Mouse (Mus musculus) layer of hippocampus, postnatal 10 days (tissue): ENCODE results near the gene Plxnb1. TPM values are rescaled to one million over a fixed set of nuclear protein-coding genes. Genes with fewer than 3 reads are reported as not detected.
A peak's percentile ranks its signal among the peaks of the same experiment; 100 is the strongest.

Experiments
- DNase-seq, 2 experiments: peaks; one replicate each; pipeline ENCODE4 v3.0.0; 2021; ENCODE audit warnings: low spot score in 2 of 2
- long read RNA-seq: library from polyadenylated mRNA; stranded (forward); transcript quantifications from one replicate; pipeline ENCODE4 v2.0.0, GENCODE M21; 2023
- total RNA-seq, 2 experiments: library from RNA; stranded (reverse); gene quantifications; 2 replicates each; pipeline ENCODE4 v1.2.3; 2021

Plxnb1 gene
- 10 to 100 TPM; 87.8 to 89.8 TPM for total RNA-seq
- long read RNA-seq, full-length matches to known transcripts = 1 of 21 reads
- long read RNA-seq, partial matches to known transcripts = 8 of 21 reads
- long read RNA-seq, other reads (novel, unspliced or antisense) = 12 of 21 reads

DNA sequence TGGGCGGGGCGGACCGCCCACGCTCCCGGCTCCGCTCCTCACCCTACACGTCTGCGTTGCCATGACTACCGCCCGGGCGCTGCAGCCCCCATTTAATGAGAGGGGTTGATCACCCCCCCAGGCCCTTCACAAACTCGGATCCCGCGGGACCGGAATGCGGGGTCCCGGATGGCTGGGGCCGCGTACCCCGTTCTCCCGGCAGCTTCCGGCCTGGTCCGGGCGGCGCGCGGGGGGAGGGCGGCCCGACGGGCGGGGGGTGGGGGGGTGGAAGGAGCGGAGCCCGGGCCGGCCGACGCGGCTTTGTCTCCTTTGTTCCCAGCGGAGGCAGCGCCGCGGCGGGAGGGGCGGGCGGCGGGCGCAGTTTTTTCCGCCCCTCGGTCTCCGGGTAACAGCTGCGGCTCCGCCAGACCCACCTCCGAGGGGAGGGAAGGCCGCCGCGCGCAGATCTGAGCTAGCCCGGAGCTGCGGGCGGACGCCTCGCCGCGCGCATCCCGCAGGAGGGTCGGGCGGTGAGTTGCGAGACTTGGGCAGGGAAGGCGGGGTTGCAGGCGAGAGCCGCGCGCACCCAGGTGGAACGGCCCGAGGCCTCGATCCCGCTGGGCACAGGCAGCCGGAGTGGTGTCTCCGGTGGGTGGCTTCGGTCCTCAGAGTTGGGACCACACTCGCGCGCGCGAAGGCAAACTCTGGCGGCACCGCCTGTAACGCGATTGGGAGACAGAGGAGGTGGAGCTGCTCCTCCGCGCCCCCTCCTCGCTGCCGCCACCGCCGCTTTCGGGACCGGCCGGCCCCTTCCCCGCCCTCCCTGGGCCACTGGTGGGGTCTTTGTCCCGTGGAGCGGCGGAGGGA, at the start of gene Plxnb1:
TSS of gene Plxnb1 (plus strand) at position 253 of the 846 bp plus-strand sequence.
- peak; percentile 80 to 86 for DNase-seq

DNA sequence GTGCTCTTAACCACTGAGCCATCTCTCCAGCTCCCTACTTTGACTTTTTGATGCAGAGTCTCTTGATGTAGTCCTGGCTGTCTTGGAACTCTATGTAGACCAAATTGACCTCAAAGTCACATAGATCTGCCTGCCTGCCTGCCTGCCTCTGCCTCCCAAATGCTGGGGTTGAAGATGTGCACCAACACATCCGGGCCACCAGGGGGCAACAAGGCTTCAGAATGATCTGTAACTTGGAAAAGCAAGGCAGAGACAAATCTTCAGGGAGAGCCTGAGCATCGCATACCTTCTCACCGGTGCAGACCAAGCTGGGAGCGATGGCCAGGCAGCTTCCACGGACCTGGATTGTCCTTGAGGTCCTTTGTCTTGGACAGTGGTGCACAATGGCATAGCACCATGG, 48.9 kb upstream of the Plxnb1 start:
- DNase-seq = peak in 1 of 2 experiments; percentile 57

DNA sequence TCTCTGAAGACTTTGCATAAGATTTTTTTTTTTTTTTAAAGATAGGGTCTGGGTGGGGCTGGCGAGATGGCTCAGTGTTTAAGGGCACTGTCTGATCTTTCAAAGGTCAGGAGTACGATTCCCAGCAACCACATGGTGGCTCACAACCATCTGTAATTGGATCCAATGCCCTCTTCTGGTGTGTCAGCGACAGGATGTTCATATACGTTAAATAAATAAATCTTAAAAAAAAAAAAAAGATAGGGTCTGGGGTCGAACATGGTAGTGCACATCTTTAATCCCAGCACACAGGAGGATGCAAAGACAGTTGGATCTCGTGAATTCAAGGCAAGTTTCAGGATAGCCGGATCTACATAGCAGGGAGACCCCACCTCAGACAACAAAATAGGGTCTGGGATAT, 45.9 kb upstream of the Plxnb1 start:
- no peak for DNase-seq

GRCm38 (mm10) chr9:109049996-109050673, 45.1 kb upstream of the Plxnb1 start:
- no peak for DNase-seq

DNA sequence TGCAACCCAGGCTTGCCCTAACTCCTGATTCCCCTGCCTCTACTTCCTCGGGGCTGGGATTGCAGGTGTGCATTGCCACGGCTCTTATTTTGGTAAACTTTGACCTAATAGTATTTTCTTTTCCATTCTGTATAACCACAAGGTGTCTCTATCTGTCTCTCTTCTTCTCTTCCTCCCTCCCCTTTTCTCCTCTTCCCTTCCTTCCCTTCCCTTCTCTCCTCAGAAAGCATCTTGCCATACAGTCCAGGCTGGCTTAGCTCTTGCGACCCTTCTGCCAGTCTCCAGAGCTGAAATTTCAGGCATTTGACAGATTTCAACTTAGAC, 44.6 kb upstream of the Plxnb1 start:
- no peak for DNase-seq

GRCm38 (mm10) chr9:109051011-109051501, 44.1 kb upstream of the Plxnb1 start:
- no peak for DNase-seq

GRCm38 (mm10) chr9:109051651-109052489, 43.3 kb upstream of the Plxnb1 start:
- DNase-seq = no peak

DNA sequence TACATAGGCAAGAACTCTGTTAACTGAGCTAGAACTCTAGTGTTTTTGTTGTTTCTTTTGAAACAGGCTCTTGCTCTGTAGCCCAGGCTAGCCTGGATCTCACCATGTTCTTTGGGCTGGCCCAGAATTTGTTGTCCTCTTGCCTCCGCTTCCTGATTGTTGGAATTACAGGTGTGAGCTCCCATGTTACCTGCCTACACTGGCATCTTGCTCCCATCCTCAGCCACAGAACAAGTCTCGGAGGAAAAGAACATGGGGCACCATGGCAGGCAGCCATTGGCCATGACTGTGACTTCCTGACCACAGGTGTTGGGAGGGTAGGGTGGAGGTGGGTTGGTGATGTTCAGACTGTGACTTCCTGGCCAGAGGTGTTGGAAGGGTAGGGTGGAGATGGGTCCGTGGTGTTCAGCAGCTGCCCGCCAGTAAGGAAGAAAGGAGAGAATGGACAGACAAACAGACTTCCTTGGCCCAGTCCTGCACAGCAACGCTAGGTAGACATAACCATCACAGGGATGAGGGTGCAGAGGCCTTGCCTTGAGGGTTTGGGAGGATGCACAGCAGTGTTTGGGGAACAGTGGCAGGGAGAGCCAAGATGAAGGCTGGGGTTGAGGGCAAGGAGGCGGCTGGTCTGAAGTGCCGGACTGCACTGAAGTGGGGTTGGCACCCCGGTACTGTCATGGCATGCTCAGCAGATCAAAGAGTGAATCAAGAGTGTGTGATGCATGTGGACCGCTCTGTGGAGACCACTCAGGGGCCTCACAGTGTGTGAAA, 42.5 kb upstream of the Plxnb1 start:
- DNase-seq = no peak

DNA sequence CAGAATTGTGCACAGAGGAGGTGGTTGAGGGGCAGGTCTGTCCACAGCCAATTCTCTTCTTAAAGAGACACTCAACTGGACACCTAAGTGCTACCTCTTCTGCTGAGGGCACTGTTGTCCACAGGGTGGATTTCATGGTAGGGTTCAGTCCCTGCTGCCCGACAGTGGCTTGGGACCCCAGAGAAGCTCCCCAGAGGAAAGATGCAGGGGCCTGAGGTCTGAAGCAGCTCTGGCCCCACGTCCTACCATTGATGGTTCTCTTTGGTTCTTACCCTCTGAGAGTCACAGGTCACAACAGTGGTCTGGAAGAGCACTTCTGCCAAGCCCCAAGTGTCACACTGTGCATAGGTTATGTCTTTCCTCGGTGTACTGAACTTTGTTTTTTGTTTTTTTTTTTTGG, 41.8 kb upstream of the Plxnb1 start:
- no peak for DNase-seq

DNA sequence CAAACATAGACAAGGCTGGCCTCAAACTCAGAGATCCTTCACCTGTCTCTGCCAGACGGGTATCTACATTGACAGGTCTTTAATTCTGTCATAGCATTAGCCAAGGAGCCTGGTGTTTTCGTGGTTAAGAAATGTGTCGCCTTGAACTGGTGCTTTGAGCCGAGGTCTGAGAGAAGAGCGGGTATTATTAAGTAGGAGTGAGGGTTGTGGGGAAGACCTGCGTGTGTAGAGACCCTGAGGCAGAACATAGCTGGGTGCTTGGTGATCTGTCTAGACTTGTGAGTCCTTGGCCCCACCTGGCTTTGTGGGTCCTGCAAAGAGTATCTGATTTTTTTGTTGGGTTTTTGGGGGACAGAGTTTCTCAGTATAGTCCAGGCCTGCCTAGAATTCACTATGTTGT, 41.3 kb upstream of the Plxnb1 start:
- no peak for DNase-seq

- peak; percentile 48 to 64 for DNase-seq
These were observed 40.5 kb upstream of the Plxnb1 start for GRCm38 (mm10) chr9:109054712-109055111.

GRCm38 (mm10) chr9:109055271-109056030, 39.7 kb upstream of the Plxnb1 start:
- DNase-seq = no peak

GRCm38 (mm10) chr9:109056081-109056690, 39.0 kb upstream of the Plxnb1 start:
- no peak for DNase-seq

GRCm38 (mm10) chr9:109056916-109057315, 38.3 kb upstream of the Plxnb1 start:
- no peak for DNase-seq

DNA sequence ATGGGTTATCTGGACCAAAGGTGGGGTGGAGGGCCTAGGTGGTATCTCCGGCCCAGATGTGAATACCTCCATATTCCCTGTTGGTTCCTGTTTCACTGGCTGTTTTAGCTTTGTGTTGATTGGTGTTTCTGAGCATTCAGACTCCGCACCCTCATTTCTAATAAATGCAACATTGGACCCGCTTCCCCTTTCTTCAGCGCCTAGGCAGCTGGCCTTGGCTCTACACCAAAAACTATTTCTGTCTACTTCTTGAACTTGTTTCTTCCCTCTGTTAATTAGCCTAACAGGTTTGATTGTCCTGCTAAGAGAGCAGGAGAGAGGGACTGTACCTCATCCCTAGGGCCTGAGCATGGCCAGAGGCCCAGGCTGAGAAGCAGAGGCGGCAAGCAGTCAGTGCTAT, 37.6 kb upstream of the Plxnb1 start:
- DNase-seq = no peak

DNA sequence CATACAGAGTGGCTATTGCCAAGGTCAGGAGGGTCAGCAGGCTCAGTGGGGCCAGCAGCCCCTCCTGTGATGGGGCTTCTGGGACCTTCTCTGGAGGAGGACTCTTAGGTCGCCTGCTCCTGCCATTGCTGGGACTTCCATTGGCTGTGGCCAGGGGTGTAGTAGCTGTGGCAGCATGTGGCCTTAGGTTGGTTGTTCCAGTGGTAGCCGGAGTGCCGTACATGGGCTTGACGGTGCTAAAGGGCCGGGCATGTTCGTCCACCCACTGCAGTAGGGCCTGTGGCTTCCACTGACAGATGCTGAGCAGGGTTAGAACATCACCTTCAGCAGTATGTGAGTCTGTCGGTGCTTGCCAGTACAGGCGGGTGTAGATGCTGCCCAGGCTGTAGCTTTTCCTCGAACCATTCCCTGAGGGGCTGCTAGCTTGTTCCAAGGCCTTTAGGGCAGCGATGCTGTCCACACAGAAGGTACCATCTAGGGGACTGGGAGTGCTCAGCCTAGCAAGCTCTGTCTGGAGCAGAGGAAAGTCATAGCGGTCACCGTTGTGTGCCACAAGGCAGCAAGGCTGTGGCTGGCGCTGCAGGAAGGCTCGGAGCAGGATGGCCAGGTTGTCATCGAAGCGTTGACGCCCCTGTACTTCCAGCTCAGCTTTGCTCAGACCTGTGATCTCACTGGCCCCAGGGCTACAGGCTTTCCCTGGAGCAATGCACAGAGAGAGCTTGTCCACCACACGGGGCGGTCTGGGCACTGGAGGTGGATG, 37.0 kb upstream of the Plxnb1 start:
- no peak for DNase-seq

DNA sequence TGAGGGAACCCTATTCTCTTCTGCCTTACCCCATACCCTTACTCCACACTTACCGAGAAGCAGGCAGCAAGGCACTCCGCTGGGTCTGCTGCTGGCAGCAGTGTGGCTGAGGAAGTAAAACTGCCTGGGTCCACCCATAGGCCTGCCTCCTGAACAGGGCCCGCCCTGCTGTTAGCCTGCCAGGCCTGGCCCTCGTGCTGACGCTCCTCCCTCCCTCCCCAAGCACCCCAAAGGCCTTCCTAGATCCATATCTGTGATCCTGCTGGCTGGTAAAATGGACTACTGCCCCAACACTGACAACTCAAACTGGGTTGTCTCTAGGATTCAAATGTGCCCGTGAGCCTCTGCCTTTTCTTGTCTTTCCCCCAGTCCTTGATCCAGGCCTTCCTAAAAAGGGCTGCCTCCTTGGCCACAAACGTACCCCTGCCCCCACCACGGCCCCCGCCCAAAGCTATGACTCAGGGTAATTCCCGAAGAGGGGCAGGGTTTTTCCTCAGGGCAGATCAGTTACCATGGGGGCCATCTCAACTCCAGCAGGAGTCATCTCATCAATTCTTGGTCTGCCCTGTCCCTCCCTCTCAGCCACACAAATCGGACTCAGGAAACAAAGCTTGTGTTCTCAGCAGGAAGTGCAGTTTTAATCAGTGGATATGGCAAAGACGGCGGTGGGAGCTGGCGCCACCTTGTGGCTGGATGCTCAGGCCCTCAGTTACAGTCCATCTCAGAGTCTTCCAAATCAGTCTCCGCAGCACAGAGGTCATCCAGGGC, 35.9 kb upstream of the Plxnb1 start, which contains the start of gene Trex1:
TSS of gene Trex1 (minus strand) at position 599 of the 768 bp plus-strand sequence.
- DNase-seq = peak; percentile 88 to 93
